Mouse (Mus musculus) frontal cortex, postnatal 25 days (tissue): ENCODE data around the gene Sun2.
A peak's percentile ranks its signal among the peaks of the same experiment; 100 is the strongest.

Source experiments
- DNase-seq, 2 experiments: peaks; one replicate each; pipeline ENCODE4 v3.0.0; 2022; ENCODE audit warnings: low spot score in 2 of 2

Gene Sun2

GRCm38 (mm10) chr15:79741921-79742705, at the start of gene Sun2:
Gene Sun2 (minus strand): TSS chr15:79742536.
- DNase-seq: peak; percentile 85 to 90

GRCm38 (mm10) chr15:79791502-79791901, 49.2 kb upstream of the Sun2 start:
- no peak for DNase-seq

- DNase-seq: no peak
These were observed 48.6 kb upstream of the Sun2 start for GRCm38 (mm10) chr15:79790905-79791304.

GRCm38 (mm10) chr15:79790111-79790510, 47.8 kb upstream of the Sun2 start:
- DNase-seq: no peak

- DNase-seq: no peak
These were observed 45.5 kb upstream of the Sun2 start for GRCm38 (mm10) chr15:79787815-79788214.

GRCm38 (mm10) chr15:79785056-79785455, 42.7 kb upstream of the Sun2 start:
- DNase-seq: no peak

GRCm38 (mm10) chr15:79777749-79778148, 35.4 kb upstream of the Sun2 start, which contains the start of gene Dnal4:
Gene Dnal4 (minus strand): TSS chr15:79777849.
- DNase-seq: no peak

- no peak for DNase-seq
These were observed 33.3 kb upstream of the Sun2 start for GRCm38 (mm10) chr15:79775662-79776061.

GRCm38 (mm10) chr15:79774117-79775027, 32.0 kb upstream of the Sun2 start:
- DNase-seq: peak; percentile 83 to 93

- DNase-seq: no peak
These were observed 28.4 kb upstream of the Sun2 start for GRCm38 (mm10) chr15:79770629-79771240.

GRCm38 (mm10) chr15:79768302-79768701, 26.0 kb upstream of the Sun2 start:
- DNase-seq: no peak

GRCm38 (mm10) chr15:79767327-79767961, 25.1 kb upstream of the Sun2 start:
- DNase-seq: no peak

- peak in 1 of 2 experiments; percentile 32 for DNase-seq
These were observed 24.3 kb upstream of the Sun2 start for GRCm38 (mm10) chr15:79766586-79767071.

- no peak for DNase-seq
These were observed 23.8 kb upstream of the Sun2 start for GRCm38 (mm10) chr15:79766168-79766567.

- DNase-seq: no peak
These were observed 23.0 kb upstream of the Sun2 start for GRCm38 (mm10) chr15:79765361-79765760.

- peak in 1 of 2 experiments; percentile 51 for DNase-seq
These were observed 22.4 kb upstream of the Sun2 start for GRCm38 (mm10) chr15:79764539-79765267.

GRCm38 (mm10) chr15:79763601-79764246, 21.4 kb upstream of the Sun2 start:
- no peak for DNase-seq

GRCm38 (mm10) chr15:79763001-79763400, 20.7 kb upstream of the Sun2 start:
- no peak for DNase-seq

- DNase-seq: no peak
These were observed 18.6 kb upstream of the Sun2 start for GRCm38 (mm10) chr15:79760956-79761355.

- no peak for DNase-seq
These were observed 14.8 kb upstream of the Sun2 start for GRCm38 (mm10) chr15:79757118-79757517.
